In the genomic region with DNA sequence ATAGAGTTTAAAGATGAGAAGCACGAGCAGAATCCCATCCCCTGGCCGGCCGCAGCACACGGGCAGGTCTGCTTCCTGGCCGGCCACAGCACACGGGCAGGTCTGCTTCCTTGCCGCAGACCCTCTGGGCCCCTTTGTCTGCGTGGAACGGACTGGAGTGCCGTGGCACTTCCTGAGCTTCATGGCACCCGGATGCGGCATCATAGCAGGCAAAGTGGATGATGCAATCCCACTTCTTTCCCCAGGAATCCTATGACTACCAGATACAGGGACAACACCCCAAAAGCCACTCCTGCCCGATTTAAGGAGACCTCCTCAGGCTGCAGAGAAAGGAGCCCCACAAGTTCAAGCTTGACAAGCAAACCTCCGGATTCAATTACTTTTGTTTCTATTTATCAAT, we compare ENCODE assay signal across 2 mouse cellular contexts.
A peak's percentile ranks its signal among the peaks of the same experiment; 100 is the strongest.
TF ChIP-seq lines count a peak whose summit lies in the region.

No protein-coding gene starts in this region.

TF ChIP-seq in ES-E14, 5 proteins besides CTCF, POLR2A, EP300 and RAD21 (continued from another document):
- TF ChIP-seq CHD2 (IDR thresholded peaks at IDR 0.05; ENCODE audit: low read depth, low read length) (no peak), ZC3H11A (IDR thresholded peaks at IDR 0.05; ENCODE audit: borderline replicate concordance, low read depth, low read length) (no peak)

TF ChIP-seq in myocyte, 11 proteins besides CTCF, POLR2A, EP300 and RAD21 (continued from another document):
- no peak for TF ChIP-seq E2F4 (IDR thresholded peaks at IDR 0.05; ENCODE audit: insufficient read depth)
- TF ChIP-seq CEBPB (IDR thresholded peaks at IDR 0.05; ENCODE audit: insufficient read depth, poor library complexity, severe bottlenecking), result peak; percentile 54; the same call in 1 of the 2 replicates
- TF ChIP-seq USF1 (IDR thresholded peaks at IDR 0.05; ENCODE audit: low read depth), result no peak
- TF ChIP-seq MYOG (IDR thresholded peaks at IDR 0.05; ENCODE audit: control insufficient read depth in 1 of 3, insufficient read depth in 1 of 3, insufficient read length in 2 of 3, low read depth in 2 of 3), result no peak
